Mouse (Mus musculus) CH12.LX (cell line): ENCODE results near the gene Hand1. TPM values are rescaled to one million over a fixed set of nuclear protein-coding genes. Genes with fewer than 3 reads are reported as not detected.

Experiments used
- DNase-seq: peaks from one replicate; pipeline ENCODE4 v3.0.0-alpha.2; 2013; ENCODE audit errors: extremely low read depth
- H3K27ac ChIP-seq: 2 replicates; pipeline ENCODE4 v1.5.1; 2012; ENCODE audit warnings: low read depth, mild to moderate bottlenecking, control low read depth, moderate library complexity; ENCODE audit not compliant: insufficient read depth
- H3K27me3 ChIP-seq: replicated peaks from 2 replicates; pipeline ENCODE3; 2012; ENCODE audit warnings: inconsistent platforms
- H3K36me3 ChIP-seq, 2 experiments: replicated peaks in 1 of 2; 2 replicates each; pipeline versions ENCODE3 to v1.6.1; 2012; ENCODE audit warnings: inconsistent platforms in 1 of 2, low read length in 1 of 2, mild to moderate bottlenecking in 1 of 2, mixed read lengths in 1 of 2, moderate library complexity in 1 of 2; ENCODE audit not compliant: control insufficient read depth in 1 of 2, insufficient read depth in 1 of 2
- H3K4me1 ChIP-seq, 2 experiments: 2 replicates each; pipeline ENCODE4 v1.6.1; 2012; ENCODE audit warnings: inconsistent platforms in 1 of 2, moderate library complexity in 1 of 2; ENCODE audit not compliant: insufficient read depth in 2 of 2, control insufficient read depth in 1 of 2
- H3K4me2 ChIP-seq: 2 replicates; pipeline ENCODE4 v1.6.1; 2012; ENCODE audit warnings: low read depth, mild to moderate bottlenecking, control low read depth; ENCODE audit not compliant: poor library complexity, insufficient read depth, severe bottlenecking
- H3K4me3 ChIP-seq, 3 experiments: fragments of 150-350 bp in 1 of 3; sonication (generic) in 1 of 3; replicated peaks in 1 of 3; 2 replicates each; pipeline versions ENCODE3 to v1.5.1; 2011 to 2012; ENCODE audit warnings: low read depth in 2 of 3, low read length in 2 of 3, mild to moderate bottlenecking in 2 of 3, moderate library complexity in 2 of 3, control low read depth in 1 of 3, improper control_type of control experiment in 1 of 3, inconsistent platforms in 1 of 3, mixed read lengths in 1 of 3; ENCODE audit not compliant: poor library complexity in 1 of 3
- H3K79me2 ChIP-seq: replicated peaks from 2 replicates; pipeline ENCODE4 v1.6.1; 2012; ENCODE audit warnings: mild to moderate bottlenecking, moderate library complexity; ENCODE audit not compliant: control insufficient read depth, poor library complexity, insufficient read depth, severe bottlenecking; ENCODE audit errors: extremely low read depth
- H3K9ac ChIP-seq: 2 replicates; pipeline ENCODE4 v1.6.1; 2012; ENCODE audit warnings: low read depth, mild to moderate bottlenecking, control low read depth, moderate library complexity; ENCODE audit not compliant: insufficient read depth
- H3K9me3 ChIP-seq: replicated peaks from 2 replicates; pipeline ENCODE3; 2012; ENCODE audit warnings: low read length, inconsistent platforms, mixed read lengths
- CHD1 ChIP-seq: IDR thresholded peaks from 2 replicates; pipeline ENCODE4 v1.6.1; 2012; ENCODE audit warnings: low read depth, low read length, improper control_type of control experiment, inconsistent platforms
- E2F4 ChIP-seq: IDR thresholded peaks from 2 replicates; pipeline ENCODE4 v1.6.1; 2011; ENCODE audit warnings: low read depth, low read length, improper control_type of control experiment; ENCODE audit not compliant: insufficient replicate concordance
- EP300 ChIP-seq: IDR thresholded peaks from 2 replicates; pipeline ENCODE4 v1.6.1; 2011; ENCODE audit warnings: low read length, improper control_type of control experiment
- HCFC1 ChIP-seq: IDR thresholded peaks from 2 replicates; pipeline ENCODE4 v1.6.1; 2012; ENCODE audit warnings: low read depth, mild to moderate bottlenecking, inconsistent platforms, low read length, improper control_type of control experiment
- JUN ChIP-seq: IDR thresholded peaks from 2 replicates; pipeline ENCODE4 v1.6.1; 2011; ENCODE audit warnings: low read depth, mild to moderate bottlenecking, low read length, improper control_type of control experiment, moderate library complexity; ENCODE audit not compliant: insufficient read depth
- JUND ChIP-seq: conservative IDR thresholded peaks from 2 replicates; pipeline ENCODE4 v1.6.1; 2011; ENCODE audit warnings: low read depth, low read length, improper control_type of control experiment
- KAT2A ChIP-seq: IDR thresholded peaks from 2 replicates; pipeline ENCODE4 v1.6.1; 2012; ENCODE audit warnings: low read length, improper control_type of control experiment, inconsistent platforms; ENCODE audit not compliant: insufficient replicate concordance
- MAFK ChIP-seq: IDR thresholded peaks from 2 replicates; pipeline ENCODE4 v1.6.1; 2011; ENCODE audit warnings: low read length, improper control_type of control experiment; ENCODE audit not compliant: insufficient replicate concordance
- MAX ChIP-seq: IDR thresholded peaks from 2 replicates; pipeline ENCODE4 v1.6.1; 2011; ENCODE audit warnings: low read length, improper control_type of control experiment
- MYC ChIP-seq: IDR thresholded peaks from 2 replicates; pipeline ENCODE4 v1.6.1; 2011; ENCODE audit warnings: low read depth, mild to moderate bottlenecking, improper control_type of control experiment, low read length
- PAX5 ChIP-seq: IDR thresholded peaks from 2 replicates; pipeline ENCODE4 v1.6.1; 2012; ENCODE audit warnings: low read length, inconsistent platforms, mixed read lengths
- SIN3A ChIP-seq: IDR thresholded peaks from 2 replicates; pipeline ENCODE4 v1.6.1; 2012; ENCODE audit warnings: low read length, improper control_type of control experiment, inconsistent platforms
- TBP ChIP-seq: conservative IDR thresholded peaks from 2 replicates; pipeline ENCODE4 v1.6.1; 2011; ENCODE audit warnings: low read depth, low read length, improper control_type of control experiment
- dilution Hi-C: fragments of 300-500 bp; cut with MboI; formaldehyde crosslinking; loops from 2 replicates; pipeline ENCODE4 v1.14.3; 2020; ENCODE audit warnings: low sequenced_read_pairs; ENCODE audit not compliant: extremely low pct_unique_long_range_greater_than_20kb, extremely low pct_ligation_motif_present
- in situ Hi-C: fragments of 300-500 bp; cut with MboI; formaldehyde crosslinking; loops from 3 replicates; pipeline ENCODE4 v1.14.3; 2019; ENCODE audit warnings: low sequenced_read_pairs, low pct_ligation_motif_present, low pct_unique_long_range_greater_than_20kb, mixed read lengths
- polyA plus RNA-seq: library from polyadenylated mRNA; unstranded; fragments of >175 nt; gene quantifications from 2 replicates; pipeline ENCODE4 v1.2.1, GENCODE M21; 2012; ENCODE audit warnings: low read depth; ENCODE audit not compliant: insufficient read length
- total RNA-seq, 2 experiments: library from RNA; depleted of rRNA; stranded (reverse); fragments of 300-350 nt in 1 of 2; fragments of >200 nt in 1 of 2; gene quantifications; 2 replicates each; pipeline ENCODE4 v1.2.3; 2012 to 2014

The Hand1 gene
- total and polyA plus RNA-seq, 3 experiments = not detected

- no peaks in the 10 kb centered on the region for H3K79me2 ChIP-seq
- no peaks in the 10 kb centered on the region for H3K4me1 ChIP-seq
- H3K36me3 ChIP-seq = no peaks in the 10 kb centered on the region
- H3K27ac ChIP-seq = no peak overlapping the region
- H3K9ac ChIP-seq = no peak overlapping the region
- no peak overlapping the region for H3K4me3 ChIP-seq
- no peak for TF ChIP-seq SIN3A
- TF ChIP-seq TBP = no peak
- no peak for TF ChIP-seq MYC
- TF ChIP-seq E2F4 = no peak
- TF ChIP-seq MAX = no peak
- TF ChIP-seq CHD1 = no peak
- no peak for TF ChIP-seq KAT2A
- no peak for TF ChIP-seq JUN
- TF ChIP-seq MAFK = no peak
- TF ChIP-seq HCFC1 = no peak
- no peak for TF ChIP-seq PAX5
- TF ChIP-seq, all 38 proteins: peak for 0
- Histone ChIP-seq H3K27me3 (peaks cover 83% of the 10 kb centered on the region), H3K4me2 (no peak overlapping the region), H3K9me3 (no peaks in the 10 kb centered on the region)
- no peak for DNase-seq
- in situ Hi-C loops (no loop called here), dilution Hi-C loops (no loop called here)
These were observed 8.4 kb upstream of the Hand1 start for GRCm38 (mm10) chr11:57840986-57841385.

GRCm38 (mm10) chr11:57837861-57838680 lies 5.5 kb upstream of the Hand1 start:
- Histone ChIP-seq H3K79me2 (no peaks in the 10 kb centered on the region), H3K36me3 (no peaks in the 10 kb centered on the region), H3K4me1 (no peaks in the 10 kb centered on the region), H3K27ac (no peak overlapping the region), H3K27me3 (peaks cover 90% of the 10 kb centered on the region), H3K4me2 (no peak overlapping the region), H3K4me3 (no peak overlapping the region), H3K9ac (no peak overlapping the region), H3K9me3 (no peaks in the 10 kb centered on the region)
- DNase-seq = no peak
- in situ Hi-C loops = no loop called here
- dilution Hi-C loops = no loop called here
- no peak for TF ChIP-seq PAX5
- no peak for TF ChIP-seq JUND
- TF ChIP-seq TBP = no peak
- TF ChIP-seq EP300 = no peak
